Mouse (Mus musculus) ES-E14 (cell line): ENCODE measurements at regions not wholly inside any gene's neighbourhood (a gene's known extent, or its start where the extent isn't known, plus 50 kb on each side); places are given as distances from the start of the nearest gene placed in this dataset.

ENCODE experiments used
- HCFC1 ChIP-seq: IDR thresholded peaks from 2 replicates; pipeline ENCODE4 v1.6.1; 2012; ENCODE audit warnings: low read length, inconsistent platforms, borderline replicate concordance; ENCODE audit not compliant: insufficient read depth
- MAFK ChIP-seq: IDR thresholded peaks from 2 replicates; pipeline ENCODE4 v1.6.1; 2014; ENCODE audit warnings: mild to moderate bottlenecking, low read depth, low read length, inconsistent platforms; ENCODE audit not compliant: insufficient read depth
- ZC3H11A ChIP-seq: IDR thresholded peaks from 2 replicates; pipeline ENCODE4 v1.6.1; 2012; ENCODE audit warnings: low read depth, mild to moderate bottlenecking, inconsistent platforms, low read length, borderline replicate concordance

GRCm38 (mm10) chr2:79132518-79132845 lies 122.7 kb upstream of the Itga4 start:
- TF ChIP-seq HCFC1 (no peak), ZC3H11A (no peak), MAFK (no peak)
